Mouse (Mus musculus) megakaryocyte progenitor cell, adult 5-6 weeks (primary cell): ENCODE data around the gene Hoxa11. TPM values are rescaled to one million over a fixed set of nuclear protein-coding genes. Genes with fewer than 3 reads are reported as not detected.
A peak's percentile ranks its signal among the peaks of the same experiment; 100 is the strongest.

ENCODE experiments used
- ATAC-seq: replicated peaks from 2 replicates; pipeline ENCODE4 v1.8.0; 2016; ENCODE audit warnings: mild to moderate bottlenecking, moderate TSS enrichment, inconsistent platforms; ENCODE audit not compliant: poor library complexity
- total RNA-seq, 2 experiments: library from RNA; stranded (forward) in 1 of 2; stranded (reverse) in 1 of 2; fragments of 157-497, 149-512 nt in 1 of 2; fragments of 200-1000 nt in 1 of 2; gene quantifications; 2 replicates each; pipeline versions ENCODE4 v1.2.3 to v1.2.4; 2015 to 2017

Hoxa11 gene
- total RNA-seq, 2 experiments from 2014 or later = not detected

- ATAC-seq = peak; percentile 70
Measured at GRCm38 (mm10) chr6:52221337-52221992, 24.1 kb downstream of the Hoxa11 start, which contains the start of gene Hoxa7. TSS of gene Hoxa7 (minus strand) at chr6:52221854.

GRCm38 (mm10) chr6:52220865-52221310 lies 24.7 kb downstream of the Hoxa11 start:
- no peak for ATAC-seq

DNA sequence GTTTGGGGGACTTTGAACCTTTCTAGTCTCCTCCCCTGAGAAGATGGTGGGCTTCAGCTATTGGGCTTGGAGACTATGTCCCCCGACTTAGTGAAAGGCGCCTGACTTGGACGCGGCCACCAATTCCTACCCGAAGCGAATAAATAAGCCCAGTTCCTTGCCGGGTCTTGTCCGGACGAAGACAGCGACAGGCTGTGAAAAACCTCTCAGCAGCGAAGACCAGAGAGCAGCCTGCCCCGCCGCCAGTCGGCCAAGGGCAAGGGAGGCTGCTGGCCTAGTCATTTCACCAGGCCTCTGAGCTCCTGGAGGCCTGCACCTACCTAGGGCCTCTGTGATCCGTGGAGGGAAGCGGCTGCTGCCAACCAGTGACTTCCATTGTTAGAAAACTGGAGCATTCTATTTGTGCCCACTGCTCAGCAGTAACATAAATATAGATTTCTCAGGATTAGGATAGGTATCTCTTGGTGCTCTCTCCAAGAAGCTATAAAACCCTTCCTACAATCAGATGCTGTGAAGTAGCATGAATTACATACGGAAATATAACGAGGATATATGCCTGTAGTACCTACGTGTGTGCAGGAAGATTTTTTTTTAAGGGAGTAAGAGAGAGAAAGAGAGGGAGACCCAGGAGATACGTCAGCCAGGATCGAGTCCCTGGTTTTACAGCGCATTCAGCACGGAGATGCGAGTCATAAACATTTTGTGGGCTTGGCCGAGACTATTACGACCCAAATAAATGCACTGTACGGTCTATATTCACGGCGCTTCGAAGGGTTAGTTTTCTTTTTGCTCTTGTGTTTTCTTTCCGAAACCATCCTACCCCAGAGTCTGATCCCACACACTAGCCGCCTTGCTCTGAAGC lies 25.4 kb downstream of the Hoxa11 start:
- ATAC-seq = 0 out of 2 replicates have a peak, but pooled peaks have one; percentile 5

- ATAC-seq = no peak
Measured at GRCm38 (mm10) chr6:52219234-52219942, 26.2 kb downstream of the Hoxa11 start.

DNA sequence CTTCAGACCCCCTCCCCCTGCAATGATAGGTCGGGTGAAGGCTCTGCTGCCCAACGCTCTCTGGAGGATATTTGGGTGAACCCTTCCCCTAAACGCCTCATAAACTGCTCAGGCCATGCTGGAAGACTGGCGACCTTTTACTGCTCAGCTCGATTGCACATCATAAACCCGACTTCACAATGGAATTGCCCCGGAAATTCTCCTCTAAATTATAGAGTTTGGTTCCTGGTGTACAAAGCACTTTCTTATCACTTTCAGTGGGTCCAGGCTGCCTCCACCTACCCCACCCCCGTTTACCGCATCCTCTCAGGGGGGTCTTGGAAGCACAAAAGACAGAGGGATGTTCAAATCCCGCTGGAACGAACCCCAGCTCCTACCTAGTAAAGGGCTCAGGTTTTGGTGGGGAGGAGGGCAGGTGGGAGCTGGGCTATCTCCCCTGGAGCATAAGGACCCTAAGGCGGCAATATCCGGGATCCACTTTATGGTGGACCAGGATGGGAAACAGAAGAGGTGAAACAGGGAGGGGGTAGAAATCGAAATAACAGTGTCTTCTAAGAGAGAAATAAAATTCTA lies 26.9 kb downstream of the Hoxa11 start:
- no peak for ATAC-seq

- ATAC-seq = no peak
Measured at GRCm38 (mm10) chr6:52217895-52218642, 27.5 kb downstream of the Hoxa11 start.

- peak; percentile 25 for ATAC-seq
Measured at GRCm38 (mm10) chr6:52217459-52217768, 28.2 kb downstream of the Hoxa11 start.

- ATAC-seq = no peak
Measured at GRCm38 (mm10) chr6:52216691-52217458, 28.7 kb downstream of the Hoxa11 start.

GRCm38 (mm10) chr6:52215771-52216535 lies 29.7 kb downstream of the Hoxa11 start:
- no peak for ATAC-seq

DNA sequence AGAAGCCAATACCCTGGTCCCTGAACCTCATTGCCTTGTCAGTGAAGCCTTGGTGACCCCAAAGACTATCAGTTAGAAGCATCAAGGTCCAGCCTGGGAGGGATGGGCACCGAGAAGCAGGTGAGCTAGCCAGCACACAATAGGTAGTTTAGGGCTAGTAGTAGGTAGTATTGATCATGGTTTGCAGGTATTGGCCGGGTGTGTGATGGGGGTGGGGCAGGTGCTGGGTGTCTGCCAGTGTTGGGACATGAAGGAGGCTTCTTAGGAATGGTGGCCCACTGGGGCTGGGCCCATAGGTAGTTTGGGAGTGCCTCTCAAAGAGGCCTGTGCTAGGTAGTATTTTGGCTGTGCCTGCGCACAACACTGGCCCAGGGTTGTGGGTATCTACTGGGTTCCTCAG lies 30.5 kb downstream of the Hoxa11 start:
- no peak for ATAC-seq

DNA sequence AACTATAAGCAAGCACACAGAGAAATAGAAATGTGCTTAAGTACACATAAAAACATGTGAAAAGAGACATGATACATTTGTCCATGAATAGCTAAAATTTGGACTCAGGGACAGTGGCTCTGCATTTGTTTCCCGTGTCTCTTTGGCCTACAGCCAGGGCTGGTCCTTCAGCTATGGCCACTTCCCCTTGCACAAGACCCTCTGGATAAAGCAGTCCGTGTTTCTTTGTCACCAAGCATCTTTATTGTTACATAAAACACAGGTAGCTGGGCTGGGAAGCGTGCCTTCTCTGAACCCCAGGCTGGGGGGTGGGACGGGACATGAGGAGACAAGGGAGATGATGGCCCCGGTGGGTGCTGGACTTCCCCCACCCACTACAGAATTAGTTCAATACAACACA lies 31.3 kb downstream of the Hoxa11 start:
- no peak for ATAC-seq

- ATAC-seq = peak; percentile 7; the same call in 1 of the 2 replicates
Measured at GRCm38 (mm10) chr6:52213119-52213986, 32.3 kb downstream of the Hoxa11 start, which contains the start of the genes Hoxa3 and Gm28308. TSS of gene Hoxa3 (minus strand) at chr6:52213336. TSS of gene Gm28308 (minus strand) at chr6:52213339.

- ATAC-seq = peak; percentile 24
Measured at GRCm38 (mm10) chr6:52212556-52213118, 33.0 kb downstream of the Hoxa11 start.

- ATAC-seq = no peak
Measured at GRCm38 (mm10) chr6:52211961-52212360, 33.6 kb downstream of the Hoxa11 start.

GRCm38 (mm10) chr6:52211170-52211935 lies 34.3 kb downstream of the Hoxa11 start:
- ATAC-seq = peak; percentile 86

- ATAC-seq = no peak
Measured at GRCm38 (mm10) chr6:52209685-52210046, 35.9 kb downstream of the Hoxa11 start.
